Mouse (Mus musculus) inflammation-experienced regulatory T-cells, adult 16 weeks (primary cell): ENCODE data around the gene Srcap. TPM values are rescaled to one million over a fixed set of nuclear protein-coding genes. Genes with fewer than 3 reads are reported as not detected.

Source experiments
- polyA plus RNA-seq: library from polyadenylated mRNA; unstranded; fragments of 100-300 nt; shearing (Covaris generic); gene quantifications from one replicate; pipeline ENCODE4 v1.2.1, GENCODE M21; 2017

Gene Srcap
- 85.5 TPM for polyA plus RNA-seq

GRCm38 (mm10) chr7:127511808-127512230 is at the start of gene Srcap:
Srcap (plus strand) TSS chr7:127511983.

DNA sequence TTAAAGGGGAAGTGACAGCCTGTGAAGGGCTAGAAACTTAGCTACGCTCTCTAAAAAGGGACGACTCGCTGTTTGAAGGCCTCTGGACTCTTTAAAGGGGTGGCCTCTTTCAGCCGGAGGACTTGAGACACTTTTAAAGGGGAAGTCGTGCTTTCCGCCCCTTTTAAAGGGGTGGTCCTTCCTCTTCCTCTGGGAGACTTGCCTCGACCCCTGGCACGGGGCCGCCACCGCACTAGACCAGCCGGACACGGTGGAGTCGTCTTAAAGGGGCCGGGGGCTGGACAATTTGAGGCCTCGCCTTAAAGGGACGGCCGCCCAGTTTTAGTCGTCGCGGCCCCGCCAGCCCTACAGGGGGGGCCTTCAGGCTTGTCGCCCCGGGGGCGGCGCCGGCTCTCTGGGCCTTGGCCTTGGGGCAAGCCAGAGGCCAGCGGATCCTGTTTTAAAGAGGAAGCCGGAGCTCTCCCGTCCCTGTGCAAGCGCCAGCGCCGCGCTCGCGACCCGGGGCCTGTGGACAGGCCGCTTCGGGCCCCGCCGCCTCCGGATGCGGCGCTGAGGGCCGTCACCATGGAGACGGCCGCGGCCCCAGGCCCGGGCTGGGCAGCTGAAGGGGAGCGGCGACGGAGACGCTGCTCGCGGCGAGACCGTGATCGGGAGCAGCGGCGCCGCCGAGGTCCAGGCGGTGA is 33.0 kb upstream of the Srcap start, which contains the start of gene Fbrs:
Gene Fbrs (plus strand): TSS at position 565 of the 683 bp plus-strand sequence.

GRCm38 (mm10) chr7:127519284-127519683 is 7.5 kb downstream of the Srcap start, which contains the start of gene Gm42715:
Gm42715 (plus strand) TSS chr7:127519584.

GRCm38 (mm10) chr7:127561340-127561858 is 49.6 kb downstream of the Srcap start, which contains the start of gene Tmem265:
Tmem265 (plus strand) TSS chr7:127561390.

DNA sequence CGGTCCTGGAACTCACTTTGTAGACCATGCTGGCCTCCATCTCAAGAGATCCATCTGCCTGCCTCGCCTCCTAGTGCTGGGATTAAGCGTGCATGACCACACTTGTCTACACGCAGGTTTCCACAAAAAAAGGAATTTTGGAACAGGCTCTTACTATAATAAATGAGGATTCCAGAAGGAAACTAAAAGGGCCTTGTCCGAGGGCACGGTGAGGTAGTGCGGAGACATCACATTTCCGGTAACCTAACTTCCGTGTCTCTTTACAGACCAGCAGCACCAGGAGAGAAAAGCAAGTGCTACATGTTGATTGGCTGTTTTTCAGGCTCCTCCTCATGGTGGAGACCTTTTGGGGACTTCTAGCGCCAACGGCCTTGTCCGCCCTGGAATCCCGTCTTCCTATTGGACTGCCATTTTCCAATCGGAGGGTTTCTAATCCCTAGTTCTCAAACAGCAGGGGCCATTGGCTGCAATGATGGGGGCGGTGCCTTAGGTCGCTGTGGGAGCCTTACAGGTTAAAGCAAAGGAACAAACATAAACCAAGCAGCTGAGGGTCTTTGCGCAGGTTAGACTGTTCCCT is 61.2 kb downstream of the Srcap start, which contains the start of gene Phkg2:
Gene Phkg2 (plus strand): TSS at position 446 of the 577 bp plus-strand sequence.

GRCm38 (mm10) chr7:127588011-127588871 is 76.5 kb downstream of the Srcap start, which contains the start of the genes Ccdc189 and Rnf40:
Ccdc189 (minus strand) TSS chr7:127588595.
Rnf40 (plus strand) TSS chr7:127588767.

Other genes with a start within 250 kb of the Srcap start
- gene Sephs2, start 237.9 kb upstream of the Srcap start, polyA plus RNA-seq = 31.6 TPM
- 462 TPM for gene Itgal, start 215.7 kb upstream of the Srcap start, polyA plus RNA-seq
- gene Zfp768, start 166.4 kb upstream of the Srcap start, polyA plus RNA-seq = 0.49 TPM
- 20.8 TPM for gene Zfp747, start 135.9 kb upstream of the Srcap start, polyA plus RNA-seq
- gene 9130019O22Rik, start 124.8 kb upstream of the Srcap start, polyA plus RNA-seq = 9.6 TPM
- gene E430018J23Rik, start 118.4 kb upstream of the Srcap start, polyA plus RNA-seq = 7.4 TPM
- gene Zfp764, start 105.2 kb upstream of the Srcap start, polyA plus RNA-seq = 15.9 TPM
- gene Zfp688, start 89.9 kb upstream of the Srcap start, polyA plus RNA-seq = 52.8 TPM
- gene Zfp689, start 62.8 kb upstream of the Srcap start, polyA plus RNA-seq = 10.1 TPM
- 156 TPM for gene Prr14, start 52.4 kb upstream of the Srcap start, polyA plus RNA-seq
- 9.0 TPM for gene Fbrs, start 32.8 kb upstream of the Srcap start, polyA plus RNA-seq
- gene Gm42715, start 7.6 kb downstream of the Srcap start, polyA plus RNA-seq = 9.0 TPM
- 12.7 TPM for gene Tmem265, start 49.4 kb downstream of the Srcap start, polyA plus RNA-seq
- gene Phkg2, start 61.4 kb downstream of the Srcap start, polyA plus RNA-seq = 100 TPM
- 0.95 TPM for gene Ccdc189, start 76.6 kb downstream of the Srcap start, polyA plus RNA-seq
- 171 TPM for gene Rnf40, start 76.8 kb downstream of the Srcap start, polyA plus RNA-seq
- 1.1 TPM for gene Zfp629, start 103.8 kb downstream of the Srcap start, polyA plus RNA-seq
- 19.5 TPM for gene Bcl7c, start 196.9 kb downstream of the Srcap start, polyA plus RNA-seq
- gene Ctf1, start 200.8 kb downstream of the Srcap start, polyA plus RNA-seq = not detected
- gene Ctf2, start 220.2 kb downstream of the Srcap start, polyA plus RNA-seq = not detected
- 1.3 TPM for gene Fbxl19, start 232.6 kb downstream of the Srcap start, polyA plus RNA-seq